Mouse (Mus musculus) left cerebral cortex, postnatal 36 days (tissue): ENCODE measurements around the gene Aadacl3. TPM values are rescaled to one million over a fixed set of nuclear protein-coding genes. Genes with fewer than 3 reads are reported as not detected.

ENCODE experiments used
- DNase-seq, 2 experiments: peaks; one replicate each; pipeline ENCODE4 v3.0.0; 2021 to 2022; ENCODE audit warnings: low spot score in 2 of 2, mixed read lengths in 1 of 2
- intact Hi-C: fragments of 180-260 bp; cut with DNase I; formaldehyde crosslinking; loops from one replicate; pipeline ENCODE4 v1.15.1; 2025
- total RNA-seq, 2 experiments: library from RNA; stranded (reverse); gene quantifications; 2 replicates each; pipeline ENCODE4 v1.2.3; 2021

Aadacl3 gene
- total RNA-seq, result not detected

- intact Hi-C loops, result no loop called here
- DNase-seq, result no peak
Measured at GRCm38 (mm10) chr4:144463656-144464055, at the start of gene Aadacl3. Gene Aadacl3 (minus strand): TSS chr4:144463756.

DNA sequence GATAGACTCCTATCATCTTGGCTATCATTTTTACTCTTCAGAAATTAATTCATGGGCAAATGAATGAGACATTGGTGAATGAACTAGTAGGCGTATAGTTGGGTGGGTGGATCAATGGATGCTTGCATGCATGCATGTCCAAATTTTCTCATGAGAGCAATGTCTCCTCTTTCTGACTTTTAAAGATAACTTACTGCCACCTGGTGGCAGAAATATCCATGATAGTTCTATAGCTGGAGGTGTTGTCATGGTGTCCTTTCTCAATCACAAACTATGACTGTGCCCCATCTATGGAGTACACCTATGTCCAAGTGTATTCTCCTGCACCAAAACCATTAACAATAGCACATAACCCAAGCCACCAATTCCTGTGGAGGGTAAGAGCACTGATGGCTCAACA lies 43.0 kb upstream of the Aadacl3 start:
- intact Hi-C loops, result no loop called here
- no peak for DNase-seq

DNA sequence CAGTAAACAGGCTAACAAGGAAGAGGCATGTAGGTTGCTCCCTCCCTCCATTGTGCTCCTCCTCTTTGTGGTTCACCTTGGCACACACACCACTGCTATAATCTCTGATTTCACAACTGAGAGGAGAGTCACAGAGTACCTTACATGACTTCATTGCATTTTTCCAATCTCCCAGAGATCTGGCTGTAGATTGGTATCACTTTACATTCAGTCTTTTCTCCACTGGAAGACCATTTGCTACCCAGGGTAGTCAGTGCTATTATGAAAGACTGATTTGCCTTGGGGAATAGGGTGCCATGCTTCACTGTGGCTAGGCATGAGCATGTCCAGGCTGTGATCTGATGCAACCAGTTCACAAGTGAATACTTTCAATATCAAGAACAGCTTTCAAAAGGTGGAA lies 29.8 kb upstream of the Aadacl3 start:
- intact Hi-C loops, result no loop called here
- DNase-seq, result no peak

- intact Hi-C loops, result no loop called here
- DNase-seq, result no peak
Measured at GRCm38 (mm10) chr4:144468091-144468490, 4.5 kb upstream of the Aadacl3 start.

DNA sequence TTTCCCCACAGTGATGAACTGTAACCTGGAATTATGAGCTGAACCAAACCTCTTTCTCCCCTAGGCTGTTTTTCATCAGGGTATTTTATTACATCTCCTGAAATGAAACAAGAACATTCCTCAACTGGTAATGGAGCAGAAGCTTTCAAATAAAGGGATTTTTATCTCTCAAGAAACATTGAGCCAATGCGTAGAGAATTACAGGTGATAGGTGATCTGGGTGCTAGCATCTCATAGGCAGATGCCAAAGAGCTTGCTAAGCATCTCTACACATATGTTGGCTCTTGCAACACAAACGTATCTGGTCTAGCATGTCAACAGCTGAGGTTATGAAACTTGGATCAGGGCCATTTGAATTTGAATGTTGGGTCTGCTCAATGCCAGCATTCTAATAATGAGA lies 1.6 kb upstream of the Aadacl3 start:
- intact Hi-C loops, result no loop called here
- no peak for DNase-seq

DNA sequence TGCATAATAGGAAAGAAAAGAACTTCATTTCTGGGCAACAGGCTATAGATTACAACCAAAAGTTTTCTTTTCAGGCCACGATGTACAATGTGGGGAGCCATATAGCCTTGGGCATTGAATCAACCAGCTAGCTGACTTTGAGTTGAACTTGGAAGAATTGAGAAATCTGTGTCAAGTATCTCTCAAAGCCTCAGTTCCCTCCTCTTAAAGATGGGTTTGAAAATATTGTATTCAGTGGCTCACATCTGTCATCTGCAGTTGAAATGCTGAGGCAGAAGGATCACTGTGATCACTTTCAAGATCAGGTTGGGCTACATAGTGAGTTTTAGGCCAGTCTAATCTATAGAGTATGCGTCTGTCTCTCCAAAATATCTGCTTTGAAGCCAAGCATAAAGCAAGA lies 10.3 kb downstream of the Aadacl3 start, which contains the start of gene Gm9944:
Gene Gm9944 (minus strand): TSS at position 101 of the 400 bp plus-strand sequence.
- DNase-seq, result no peak
- intact Hi-C loops, result no loop called here

DNA sequence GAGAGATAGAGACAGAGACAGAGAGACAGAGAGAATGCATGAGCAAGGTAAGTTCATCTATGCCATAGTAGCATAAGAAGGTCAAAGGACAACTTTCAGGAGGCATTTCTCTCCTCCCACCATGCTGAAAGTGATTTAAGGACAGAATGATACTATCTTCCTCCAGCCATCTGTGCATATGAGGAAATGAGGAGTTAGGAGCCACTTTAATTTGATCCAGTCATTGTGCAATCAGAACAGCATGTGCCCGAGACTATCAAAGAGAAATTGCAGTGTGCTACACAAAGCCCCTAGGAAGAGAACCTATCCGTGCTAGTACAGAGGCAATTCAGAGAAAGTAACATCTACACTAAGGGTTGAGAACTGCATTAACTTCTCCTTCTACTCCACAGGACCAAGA lies 15.0 kb downstream of the Aadacl3 start:
- no peak for DNase-seq
- intact Hi-C loops, result no loop called here

DNA sequence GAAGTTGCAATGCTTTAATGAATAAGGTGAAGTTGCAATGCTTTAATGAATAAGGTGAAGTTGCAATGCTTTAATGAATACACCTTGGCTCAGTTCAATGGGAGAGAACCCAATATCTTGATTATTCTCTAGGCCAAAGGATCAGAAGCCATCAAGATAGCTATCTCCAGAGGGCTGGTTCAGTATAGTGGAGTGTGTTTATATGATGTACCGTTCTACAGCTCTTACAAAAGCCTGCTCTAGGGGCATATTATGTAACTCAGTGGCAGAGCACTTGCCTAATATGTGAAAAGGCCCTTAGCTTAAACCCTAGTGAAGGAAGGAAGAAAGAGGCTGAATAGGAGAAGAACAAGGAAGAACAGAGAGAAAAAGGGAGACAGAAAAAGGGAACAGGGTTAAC lies 22.0 kb downstream of the Aadacl3 start:
- intact Hi-C loops, result no loop called here
- DNase-seq, result no peak

DNA sequence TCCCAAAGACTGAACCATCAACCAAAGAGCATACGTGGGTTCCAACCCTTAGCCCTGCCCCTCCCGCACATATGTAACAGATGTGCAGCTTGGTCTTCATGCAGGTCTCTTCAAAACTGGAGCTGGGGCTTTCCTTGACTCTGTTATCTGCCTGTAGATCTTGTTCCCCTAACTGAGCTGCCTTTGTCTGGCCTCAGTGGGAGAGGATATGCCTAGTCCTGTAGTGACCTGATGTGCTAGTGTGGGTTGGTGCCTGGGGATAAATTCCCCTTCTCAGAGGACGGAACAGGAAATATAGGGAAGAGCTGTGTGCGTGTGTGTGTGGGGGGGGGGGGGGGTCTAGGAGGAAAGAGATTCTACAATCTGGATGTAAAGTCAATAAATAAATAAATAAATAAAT lies 22.5 kb downstream of the Aadacl3 start:
- intact Hi-C loops, result no loop called here
- no peak for DNase-seq

DNA sequence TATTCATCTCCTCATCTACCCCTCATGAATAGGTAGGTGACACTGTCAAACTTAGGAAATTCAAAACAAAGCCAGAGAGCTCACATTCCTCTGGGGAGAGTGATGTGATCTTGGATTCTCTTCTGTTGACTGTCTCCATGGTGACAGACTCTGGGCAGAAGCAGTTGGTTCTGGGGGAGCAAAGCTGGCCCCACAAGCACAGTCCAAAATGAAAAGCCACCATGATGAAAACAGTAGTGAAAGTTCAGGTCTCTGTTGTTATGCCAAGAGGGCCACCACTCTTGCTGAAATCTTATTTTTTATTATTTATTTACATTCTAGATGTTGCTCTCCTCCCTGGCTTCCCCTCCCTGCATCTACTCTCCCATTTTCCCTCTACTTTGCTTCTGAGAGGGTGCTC lies 24.9 kb downstream of the Aadacl3 start, which contains the start of gene 1700012P22Rik:
Gene 1700012P22Rik (minus strand): TSS at position 101 of the 400 bp plus-strand sequence.
- DNase-seq, result no peak
- intact Hi-C loops, result no loop called here

DNA sequence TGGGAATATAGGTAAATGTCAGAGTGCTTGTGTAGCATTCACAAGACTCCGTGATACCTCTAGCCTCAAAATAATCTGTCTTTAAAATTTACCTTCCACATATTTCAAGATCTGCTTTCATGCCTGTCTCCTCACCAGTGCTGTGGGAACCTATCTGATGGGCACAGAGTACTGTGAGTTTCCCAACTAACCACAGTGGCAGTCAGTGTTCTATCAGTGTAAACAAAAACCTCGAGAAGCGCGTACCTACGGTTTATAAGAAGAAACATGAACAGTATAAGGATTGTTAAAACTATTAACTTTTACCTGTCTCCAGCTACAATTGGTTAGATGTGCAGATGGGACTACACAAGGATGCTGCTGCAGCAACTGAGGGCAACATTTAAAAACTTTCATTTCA lies 30.3 kb downstream of the Aadacl3 start:
- intact Hi-C loops, result no loop called here
- no peak for DNase-seq

DNA sequence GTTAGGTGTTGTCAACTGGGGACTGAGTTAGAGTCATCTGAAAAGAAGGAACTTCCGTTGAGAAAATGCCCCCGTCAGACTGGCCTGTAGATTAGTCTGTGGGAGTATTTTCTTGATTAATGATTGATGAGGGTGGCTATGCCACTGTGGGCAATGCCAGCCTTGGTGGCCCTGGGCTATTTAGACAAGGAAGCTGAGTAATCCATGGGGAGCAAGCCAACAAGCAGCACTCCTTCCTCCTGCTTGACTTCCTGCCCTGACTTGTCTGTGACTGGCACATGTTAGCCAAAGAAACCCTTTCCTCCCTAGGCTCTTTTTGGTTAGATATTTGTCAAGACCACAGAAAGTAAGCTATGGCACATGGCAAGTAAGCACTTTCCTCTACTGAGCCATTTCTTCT lies 32.8 kb downstream of the Aadacl3 start:
- no peak for DNase-seq
- intact Hi-C loops, result no loop called here

DNA sequence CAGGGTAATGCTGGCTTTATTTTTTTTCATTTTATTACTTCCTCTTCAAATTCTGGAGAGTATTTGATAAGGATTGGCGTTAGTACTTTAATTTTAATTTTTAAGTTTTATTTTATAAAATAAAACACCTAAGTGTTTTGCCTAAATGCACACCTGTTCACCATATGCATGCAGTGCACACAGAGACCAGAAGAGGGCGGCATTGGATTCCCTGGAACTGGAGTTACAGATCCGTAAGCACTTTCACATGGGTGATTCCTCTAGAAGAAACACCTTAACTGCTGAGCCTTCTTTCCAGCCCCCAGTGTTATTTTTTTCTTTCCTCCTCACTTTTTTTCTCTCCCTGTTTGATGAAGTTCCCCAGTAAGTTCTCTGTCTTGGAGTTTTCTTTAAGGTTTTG lies 34.7 kb downstream of the Aadacl3 start:
- DNase-seq, result no peak
- intact Hi-C loops, result no loop called here

DNA sequence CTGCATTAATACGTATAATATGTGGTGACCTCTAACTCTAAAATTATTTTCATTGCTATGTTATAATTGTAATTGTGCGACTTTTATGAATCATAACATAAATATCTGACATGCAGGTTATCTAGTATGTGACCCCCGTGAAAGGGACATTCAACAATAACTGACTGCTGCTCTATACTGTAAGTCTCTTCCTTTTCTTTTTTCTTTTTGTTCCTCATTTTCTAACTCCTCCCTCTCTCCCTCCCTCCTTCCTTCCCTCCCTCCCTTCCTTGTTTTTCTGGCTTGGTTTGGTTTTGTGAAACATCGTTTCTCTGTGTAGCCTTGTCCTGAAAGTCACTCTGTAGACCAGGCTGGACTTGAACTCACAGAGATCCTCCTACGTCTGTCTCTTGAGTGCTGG lies 39.0 kb downstream of the Aadacl3 start:
- DNase-seq, result no peak
- intact Hi-C loops, result no loop called here

DNA sequence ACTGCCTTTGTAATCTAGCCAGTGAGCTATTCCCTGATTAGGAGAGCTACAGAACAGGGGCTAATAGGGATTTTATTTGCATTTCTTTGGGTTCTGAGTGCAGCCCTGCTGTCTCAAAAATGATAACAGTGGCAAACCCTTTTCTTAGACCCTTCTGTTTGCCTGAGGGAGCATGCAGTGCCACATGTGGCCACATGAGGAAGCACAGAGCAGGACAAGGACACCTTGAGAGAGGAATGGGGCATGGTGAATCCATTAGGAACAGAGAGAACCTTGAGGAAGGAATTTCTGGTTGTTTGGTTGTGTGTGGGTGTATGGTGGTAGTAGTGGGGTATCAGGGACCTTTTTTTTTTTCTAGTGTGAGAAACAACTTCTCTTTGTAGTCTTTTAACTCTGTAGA lies 42.9 kb downstream of the Aadacl3 start:
- intact Hi-C loops, result no loop called here

GRCm38 (mm10) chr4:144408290-144408689 lies 55.3 kb downstream of the Aadacl3 start, which contains the start of gene Pramef12:
Gene Pramef12 (minus strand): TSS chr4:144408464.
- intact Hi-C loops, result no loop called here
- DNase-seq, result no peak

More for the DNA sequence above, 42.9 kb downstream of the Aadacl3 start:
- no peak for DNase-seq

DNA sequence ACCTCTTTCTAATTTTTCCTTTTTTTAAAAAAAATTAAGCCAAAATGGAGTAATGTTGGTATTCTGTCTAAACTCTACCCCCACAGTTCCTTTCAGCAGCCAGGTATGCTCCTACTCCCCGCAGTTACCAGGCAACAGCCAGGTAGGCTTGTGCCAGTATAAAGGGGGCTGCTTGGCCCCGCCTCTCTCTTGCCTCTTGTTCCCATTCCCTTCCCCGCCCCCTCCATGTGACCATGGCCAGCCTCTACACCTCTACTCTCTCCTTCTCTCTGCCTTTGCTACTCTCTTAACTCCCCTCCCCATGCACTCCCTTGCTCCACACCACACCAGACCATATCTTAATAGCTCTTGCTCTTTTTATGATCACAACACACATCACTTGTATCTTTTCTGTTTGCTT lies 57.3 kb downstream of the Aadacl3 start:
- no peak for DNase-seq
- intact Hi-C loops, result no loop called here

GRCm38 (mm10) chr4:144404456-144405086 lies 59.0 kb downstream of the Aadacl3 start:
- intact Hi-C loops, result no loop called here
- no peak for DNase-seq
